Mouse (Mus musculus): ENCODE results near the gene Spns2. TPM values are rescaled to one million over a fixed set of nuclear protein-coding genes. Genes with fewer than 3 reads are reported as not detected.
A peak's percentile ranks its signal among the peaks of the same experiment; 100 is the strongest.
"Not testable (repeated sequence)": the region's sequence is repeated elsewhere in the genome, so short reads cannot be mapped to it uniquely, and the experiment has no call there.

Gene Spns2
- polyA plus RNA-seq, 1 experiment from 2014 or later = 4.1 TPM

- no peak overlapping the region for H3K27ac ChIP-seq (ENCODE audit: low read depth)
- peaks cover 89% of the 10 kb centered on the region for H3K36me3 ChIP-seq (replicated peaks; ENCODE audit: insufficient read depth, low read length)
- peaks cover 11% of the 10 kb centered on the region for H3K4me1 ChIP-seq (ENCODE audit: insufficient read depth)
- DNase-seq = peak; percentile 70
- no peak overlapping the region for H3K4me2 ChIP-seq (ENCODE audit: low read depth, low read length)
- TF ChIP-seq CTCF (IDR thresholded peaks at IDR 0.05; ENCODE audit: low read depth) = peak; percentile 75
- TF ChIP-seq EP300 (IDR thresholded peaks at IDR 0.05; ENCODE audit: low read depth) = no peak
- ATAC-seq = peak; percentile 28; the same call in 1 of the 2 replicates
- WGBS (ENCODE audit: insufficient replicate concordance) = 70% methylated on average over 6 of the region's 6 CpGs
- no peaks in the 10 kb centered on the region for H3K27me3 ChIP-seq (ENCODE audit: insufficient read depth, low read length)
- H3K9me3 ChIP-seq (ENCODE audit: low read length) = no peaks in the 10 kb centered on the region
- no peak overlapping the region for H3K9ac ChIP-seq (replicated peaks)
- H3K4me3 ChIP-seq (ENCODE audit: low read depth, low read length) = no peak overlapping the region
Measured at GRCm38 (mm10) chr11:72446311-72447105, 43.2 kb downstream of the Spns2 start.

DNA sequence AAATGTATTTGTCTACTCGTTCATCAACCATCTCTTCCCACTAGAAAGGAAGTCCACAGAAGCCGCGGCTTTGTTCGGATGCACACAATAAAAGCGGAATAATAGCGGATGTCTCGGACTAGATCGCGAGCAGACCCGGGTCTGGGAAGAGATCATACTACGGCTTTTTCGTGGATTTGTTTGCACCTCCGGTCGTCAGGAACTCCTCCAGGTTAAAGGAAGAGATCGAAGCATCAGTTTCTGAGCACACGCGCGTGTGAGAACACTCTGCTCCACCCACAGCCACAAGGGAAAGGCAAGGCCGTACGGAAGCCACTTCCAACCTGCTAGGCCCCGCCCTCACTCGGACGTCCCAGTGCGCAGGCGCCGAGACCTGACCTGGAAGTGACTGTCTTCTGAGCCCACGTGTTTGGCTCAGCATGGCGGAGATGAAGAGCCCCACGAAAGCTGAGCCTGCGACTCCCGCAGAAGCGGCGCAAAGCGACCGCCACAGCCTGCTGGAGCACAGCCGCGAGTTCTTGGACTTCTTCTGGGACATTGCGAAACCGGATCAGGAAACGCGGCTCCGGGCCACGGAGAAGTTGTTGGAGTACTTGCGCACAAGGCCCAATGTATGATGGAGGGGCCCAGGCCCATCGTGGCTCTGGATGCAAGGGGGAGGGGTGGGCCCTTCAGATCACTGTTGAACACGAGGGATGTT, 48.6 kb downstream of the Spns2 start, which contains the start of gene Mybbp1a:
TSS of gene Mybbp1a (plus strand) at position 391 of the 700 bp plus-strand sequence.
- DNase-seq (peak; percentile 98), ATAC-seq (peak; percentile 94)
- H3K27ac ChIP-seq (ENCODE audit: low read depth) = peak within 1 kb of the TSS; percentile 77
- TF ChIP-seq EP300 (IDR thresholded peaks at IDR 0.05; ENCODE audit: low read depth) (no peak), CTCF (IDR thresholded peaks at IDR 0.05; ENCODE audit: low read depth) (0 out of 2 replicates have a peak, but pooled peaks have one; percentile 6)
- peak within 1 kb of the TSS; percentile 68 for H3K4me3 ChIP-seq (ENCODE audit: low read depth, low read length)
- H3K4me2 ChIP-seq (ENCODE audit: low read depth, low read length) = peak within 1 kb of the TSS; percentile 90
- peaks cover 38% of the 10 kb centered on the region for H3K36me3 ChIP-seq (replicated peaks; ENCODE audit: insufficient read depth, low read length)
- under 1% methylated on average over 46 of the region's 46 CpGs for WGBS (ENCODE audit: insufficient replicate concordance)
- peak within 1 kb of the TSS; percentile 81 for H3K9ac ChIP-seq (replicated peaks)
- H3K4me1 ChIP-seq (ENCODE audit: insufficient read depth) = peaks cover 13% of the 10 kb centered on the region
- H3K9me3 ChIP-seq (ENCODE audit: low read length) = no peaks in the 10 kb centered on the region
- H3K27me3 ChIP-seq (ENCODE audit: insufficient read depth, low read length) = no peaks in the 10 kb centered on the region

- peak overlapping the region; percentile 68 for H3K4me3 ChIP-seq (ENCODE audit: low read depth, low read length)
- WGBS (ENCODE audit: insufficient replicate concordance) = 31% methylated on average over 6 of the region's 6 CpGs
- DNase-seq = not testable (repeated sequence)
Measured at GRCm38 (mm10) chr11:72440597-72440964, 49.1 kb downstream of the Spns2 start.

GRCm38 (mm10) chr11:72438411-72438810, 51.3 kb downstream of the Spns2 start:
- 55% methylated on average over 4 of the region's 4 CpGs for WGBS (ENCODE audit: insufficient replicate concordance)
- no peak overlapping the region for H3K4me3 ChIP-seq (ENCODE audit: low read depth, low read length)
- H3K27me3 ChIP-seq (ENCODE audit: insufficient read depth, low read length) = no peaks in the 10 kb centered on the region
- H3K4me2 ChIP-seq (ENCODE audit: low read depth, low read length) = no peak overlapping the region
- H3K9ac ChIP-seq (replicated peaks) = no peak overlapping the region
- ATAC-seq (no peak), DNase-seq (no peak)
- H3K27ac ChIP-seq (ENCODE audit: low read depth) = no peak overlapping the region
- H3K4me1 ChIP-seq (ENCODE audit: insufficient read depth) = peaks cover 13% of the 10 kb centered on the region
- no peak for TF ChIP-seq EP300 (IDR thresholded peaks at IDR 0.05; ENCODE audit: low read depth)
- no peak for TF ChIP-seq CTCF (IDR thresholded peaks at IDR 0.05; ENCODE audit: low read depth)
- H3K36me3 ChIP-seq (replicated peaks; ENCODE audit: insufficient read depth, low read length) = peaks cover 11% of the 10 kb centered on the region
- no peaks in the 10 kb centered on the region for H3K9me3 ChIP-seq (ENCODE audit: low read length)

More at GRCm38 (mm10) chr11:72440597-72440964, 49.1 kb downstream of the Spns2 start:
- Histone ChIP-seq H3K27ac (ENCODE audit: low read depth) (peak overlapping the region; percentile 77), H3K4me2 (ENCODE audit: low read depth, low read length) (peak overlapping the region; percentile 90), H3K9ac (replicated peaks) (peak overlapping the region; percentile 81), H3K36me3 (replicated peaks; ENCODE audit: insufficient read depth, low read length) (peaks cover 32% of the 10 kb centered on the region), H3K4me1 (ENCODE audit: insufficient read depth) (peaks cover 13% of the 10 kb centered on the region)
- not testable (repeated sequence) for H3K9me3 ChIP-seq (ENCODE audit: low read length); H3K27me3 ChIP-seq (ENCODE audit: insufficient read depth, low read length)
- peak; percentile 34 for ATAC-seq

DNA sequence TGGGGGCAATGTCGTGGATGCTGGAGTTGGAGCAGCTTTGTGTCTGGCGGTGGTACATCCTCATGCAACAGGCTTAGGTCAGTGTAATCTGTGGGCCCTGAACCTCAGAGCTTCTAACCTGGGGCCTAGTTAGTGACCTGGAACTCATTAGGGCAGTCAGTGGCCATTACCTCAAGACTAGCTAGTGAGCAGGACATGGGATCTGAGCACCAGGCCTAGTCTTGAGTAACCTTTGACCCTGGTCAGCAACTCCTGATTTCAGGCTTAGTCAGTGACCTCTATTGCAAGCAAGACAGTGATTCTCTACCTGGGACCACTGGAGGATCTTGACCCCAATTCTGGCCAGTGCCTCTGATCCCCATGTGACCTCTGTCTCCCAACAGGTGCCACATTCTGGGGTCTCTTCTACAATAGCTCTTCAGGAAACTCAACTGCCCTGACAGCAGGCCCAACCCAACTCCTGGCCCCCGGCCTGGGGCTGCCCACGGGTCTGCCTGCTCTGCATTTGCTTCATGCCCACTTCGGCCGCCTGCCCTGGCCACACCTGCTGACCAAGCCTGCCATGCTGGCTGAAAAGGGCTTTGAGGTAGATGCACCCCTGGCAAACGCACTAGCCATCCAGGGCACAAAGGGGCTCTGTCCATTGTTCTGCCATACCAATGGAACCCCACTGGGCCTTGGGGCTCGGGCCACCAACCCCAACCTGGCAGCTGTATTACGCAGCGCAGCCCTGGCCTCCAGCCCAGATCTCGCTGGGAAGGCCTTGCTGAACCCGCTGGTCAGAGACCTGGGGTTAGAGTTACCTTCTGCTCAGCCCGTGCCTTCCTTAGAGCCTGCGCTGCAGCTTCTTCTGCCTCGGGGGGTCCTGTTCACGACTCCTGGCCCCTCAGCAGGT, 52.7 kb downstream of the Spns2 start:
- Histone ChIP-seq H3K27ac (ENCODE audit: low read depth) (no peak overlapping the region), H3K4me3 (ENCODE audit: low read depth, low read length) (no peak overlapping the region), H3K36me3 (replicated peaks; ENCODE audit: insufficient read depth, low read length) (no peaks in the 10 kb centered on the region), H3K27me3 (ENCODE audit: insufficient read depth, low read length) (no peaks in the 10 kb centered on the region), H3K4me1 (ENCODE audit: insufficient read depth) (peaks cover 5% of the 10 kb centered on the region), H3K9ac (replicated peaks) (no peak overlapping the region), H3K9me3 (ENCODE audit: low read length) (no peaks in the 10 kb centered on the region), H3K4me2 (ENCODE audit: low read depth, low read length) (no peak overlapping the region)
- DNase-seq (no peak), ATAC-seq (no peak)
- 84% methylated on average over 16 of the region's 16 CpGs for WGBS (ENCODE audit: insufficient replicate concordance)
- TF ChIP-seq EP300 (IDR thresholded peaks at IDR 0.05; ENCODE audit: low read depth) = no peak
- TF ChIP-seq CTCF (IDR thresholded peaks at IDR 0.05; ENCODE audit: low read depth) = no peak

Data from liver, postnatal 0 days (tissue).